ENCODE assay signal across 18 mouse cellular contexts in the genomic region with DNA sequence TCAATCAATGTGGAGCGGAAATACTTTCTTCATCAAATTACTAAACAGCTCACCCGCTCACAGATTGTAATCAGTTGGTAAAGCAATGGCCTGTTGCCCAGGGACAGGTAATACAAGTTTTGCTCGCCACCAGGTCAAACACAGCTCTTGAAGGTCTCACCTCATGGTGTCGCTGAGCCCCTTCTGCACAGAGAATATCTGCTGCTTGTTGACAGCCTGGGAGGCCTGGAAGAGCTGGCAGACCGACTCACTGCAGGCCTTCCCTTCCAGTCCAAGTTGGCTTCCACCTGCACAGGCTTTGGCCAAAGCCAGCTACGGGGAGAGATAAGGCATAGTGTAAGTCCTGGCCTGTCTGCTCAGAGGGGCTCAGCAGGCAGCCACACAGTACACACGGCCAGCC. TPM values are rescaled to one million over a fixed set of nuclear protein-coding genes. Genes with fewer than 3 reads are reported as not detected.
DNase-seq lines count a peak whose midpoint lies in the region; ATAC-seq and TF ChIP-seq lines count a peak whose summit lies in the region.
"Had no signal": no experiment of that assay in that cellular context is flagged by ENCODE, and none has a peak within 500 bp of the region (broad histone marks: within the 10 kb centered on the region; RNA-seq: fewer than 3 reads in every experiment).

No protein-coding gene starts in this region.

- H3K36me3 ChIP-seq in liver, embryonic 16.5 days (ENCODE audit: control insufficient read depth, insufficient read depth), result peaks cover 97% of the 10 kb centered on the region
- peaks cover 100% of the 10 kb centered on the region for H3K36me3 ChIP-seq in liver, embryonic 12.5 days
- peaks cover 32% of the 10 kb centered on the region for H3K36me3 ChIP-seq in stomach, postnatal 0 days (ENCODE audit: control insufficient read depth, insufficient read depth, low read length)

- H3K27ac ChIP-seq in liver, embryonic 16.5 days (ENCODE audit: low read length), result no peak overlapping the region
- H3K27ac ChIP-seq in liver, embryonic 12.5 days, result no peak overlapping the region
- no peak overlapping the region for H3K27ac ChIP-seq in cerebellum, adult 2 months (ENCODE audit: insufficient read depth, low read length)
- H3K27ac ChIP-seq in stomach, postnatal 0 days (replicated peaks), result no peak overlapping the region
- H3K27ac ChIP-seq: hindbrain, postnatal 0 days; left cerebral cortex, adult 2 months; limb, embryonic 13.5 days; midbrain, embryonic 15.5 days had no signal

- no peak overlapping the region for H3K4me2 ChIP-seq in liver, embryonic 16.5 days (ENCODE audit: low read depth, low read length)
- H3K4me2 ChIP-seq in liver, embryonic 12.5 days, result no peak overlapping the region
- no peak overlapping the region for H3K4me2 ChIP-seq in stomach, postnatal 0 days (replicated peaks; ENCODE audit: low read depth)
- H3K4me2 ChIP-seq: limb, embryonic 13.5 days; lung, embryonic 14.5 days; midbrain, embryonic 15.5 days had no signal

- H3K9ac ChIP-seq in liver, embryonic 16.5 days (ENCODE audit: low read depth, low read length), result no peak overlapping the region
- no peak overlapping the region for H3K9ac ChIP-seq in liver, embryonic 12.5 days
- no peak overlapping the region for H3K9ac ChIP-seq in stomach, postnatal 0 days (ENCODE audit: low read length)
- H3K9ac ChIP-seq: limb, embryonic 13.5 days; lung, embryonic 14.5 days; midbrain, embryonic 15.5 days had no signal

- TF ChIP-seq POLR2A in cerebellum, adult 2 months (IDR thresholded peaks at IDR 0.05; ENCODE audit: borderline replicate concordance, insufficient read depth, low read length), result no peak

- no peak overlapping the region for H3K4me3 ChIP-seq in liver, embryonic 16.5 days (ENCODE audit: low read depth, low read length)
- H3K4me3 ChIP-seq in liver, embryonic 12.5 days, result no peak overlapping the region
- H3K4me3 ChIP-seq in cerebellum, adult 2 months (replicated peaks; ENCODE audit: insufficient read depth, low read depth, low read length), result no peak overlapping the region
- no peak overlapping the region for H3K4me3 ChIP-seq in stomach, postnatal 0 days (ENCODE audit: low read depth, low read length)
- H3K4me3 ChIP-seq: left cerebral cortex, adult 2 months; limb, embryonic 13.5 days; midbrain, embryonic 15.5 days had no signal

- 92% methylated on average over 7 of the region's 7 CpGs for WGBS in liver, embryonic 16.5 days (ENCODE audit: insufficient replicate concordance)
- 93% methylated on average over 7 of the region's 7 CpGs for WGBS in liver, embryonic 12.5 days (ENCODE audit: insufficient replicate concordance)
- 21% methylated on average over 7 of the region's 7 CpGs for WGBS in cerebellum, adult 2 months
- WGBS in stomach, postnatal 0 days, result 92% methylated on average over 7 of the region's 7 CpGs

- no peaks in the 10 kb centered on the region for H3K27me3 ChIP-seq in liver, embryonic 16.5 days (ENCODE audit: control insufficient read depth, insufficient read depth, low read depth, low read length)
- no peaks in the 10 kb centered on the region for H3K27me3 ChIP-seq in liver, embryonic 12.5 days (replicated peaks)
- no peaks in the 10 kb centered on the region for H3K27me3 ChIP-seq in cerebellum, adult 2 months (ENCODE audit: control insufficient read depth, insufficient read depth, low read length)
- no peaks in the 10 kb centered on the region for H3K27me3 ChIP-seq in stomach, postnatal 0 days (ENCODE audit: control insufficient read depth, insufficient read depth, low read length)
- H3K27me3 ChIP-seq: limb, embryonic 13.5 days; midbrain, embryonic 15.5 days had no signal

- H3K9me3 ChIP-seq in liver, embryonic 16.5 days (replicated peaks; ENCODE audit: control insufficient read depth, low read length), result no peaks in the 10 kb centered on the region
- H3K9me3 ChIP-seq in liver, embryonic 12.5 days (replicated peaks), result no peaks in the 10 kb centered on the region
- no peaks in the 10 kb centered on the region for H3K9me3 ChIP-seq in stomach, postnatal 0 days (ENCODE audit: control insufficient read depth, low read length)
- H3K9me3 ChIP-seq: limb, embryonic 13.5 days; midbrain, embryonic 15.5 days had no signal

- intact Hi-C loops in heart, postnatal 36 days (cut with DNase I), result loop anchor here (5.0 kb wide), 1 partner anchor 70 kb away; no protein-coding TSS in a partner anchor

- TF ChIP-seq EP300 in stomach, postnatal 0 days (optimal IDR thresholded peaks at IDR 0.05), result no peak

- peak; percentile 74 to 88 for DNase-seq in cerebellum, adult 2 months
- peak; percentile 79 to 85 for DNase-seq in cerebellum, postnatal 25 days
- peak; percentile 16 to 29 for DNase-seq in heart, postnatal 36 days
- DNase-seq in stomach, postnatal 0 days (ENCODE audit: low spot score), result no peak
- DNase-seq: adrenal gland, adult 2 months; embryo, embryonic 11 days; kidney, adult 18-20 months; lung, embryonic 14.5 days; right cerebral cortex, adult 18-20 months; thymus, postnatal 25 days had no signal

- peak; percentile 16; the same call in 1 of the 2 replicates for ATAC-seq in liver, embryonic 16.5 days (ENCODE audit: low read depth)
- no peak for ATAC-seq in liver, embryonic 12.5 days
- no peak for ATAC-seq in megakaryocyte, adult 5-6 weeks (ENCODE audit: poor library complexity, severe bottlenecking)
- ATAC-seq in stomach, postnatal 0 days (ENCODE audit: low FRiP score, low TSS enrichment), result no peak
- ATAC-seq: forebrain, embryonic 14.5 days; hindbrain, postnatal 0 days; midbrain, embryonic 15.5 days had no signal

- peak; percentile 67 for TF ChIP-seq CTCF in cerebellum, adult 2 months (IDR thresholded peaks at IDR 0.05; ENCODE audit: borderline replicate concordance, insufficient read depth, low read depth, low read length)
- TF ChIP-seq CTCF in stomach, postnatal 0 days (IDR thresholded peaks at IDR 0.05; ENCODE audit: low read depth), result no peak

- no peaks in the 10 kb centered on the region for H3K4me1 ChIP-seq in liver, embryonic 16.5 days (ENCODE audit: control insufficient read depth, low read depth, low read length)
- no peaks in the 10 kb centered on the region for H3K4me1 ChIP-seq in liver, embryonic 12.5 days
- 0 out of 2 replicates have a peak, but pooled peaks cover 3% of the 10 kb centered on the region for H3K4me1 ChIP-seq in cerebellum, adult 2 months (ENCODE audit: control insufficient read depth, insufficient read depth, low read length)
- H3K4me1 ChIP-seq in stomach, postnatal 0 days (replicated peaks; ENCODE audit: control insufficient read depth, insufficient read depth), result no peaks in the 10 kb centered on the region
- H3K4me1 ChIP-seq: limb, embryonic 13.5 days; midbrain, embryonic 15.5 days had no signal

RNA-seq across cellular contexts. Expression of a gene that starts 14.4 kb away (rescaled TPM):
- polyA plus RNA-seq in liver, embryonic 16.5 days (2015; fragmentation: Nextera tagmentation; extraction: Ambion mirVana), result 72.1 and 75.2 TPM in 2 replicates
- polyA plus RNA-seq in liver, embryonic 12.5 days (2016; fragmentation: Nextera tagmentation; extraction: Ambion mirVana), result 93.7 and 95.4 TPM in 2 replicates
- 3.6 and 4.1 TPM in 2 replicates for polyA plus RNA-seq in cerebellum, adult 2 months (2012; rRNA removed)
- 1 to 10 TPM in 1 of 2 experiments, under 1 TPM in 1; 0.92 to 1.1 TPM for total RNA-seq in heart, postnatal 36 days (2021)
- 34.1 and 35.1 TPM in 2 replicates for total RNA-seq in megakaryocyte, adult 5-6 weeks (2015)
- 40.4 and 49.4 TPM in 2 replicates for total RNA-seq in megakaryocyte, adult 5-6 weeks (2017)
- polyA plus RNA-seq in stomach, postnatal 0 days (2015; fragmentation: Nextera tagmentation; extraction: Ambion mirVana), result 8.7 and 11.8 TPM in 2 replicates

RNA-seq across cellular contexts. Expression of a gene that starts 16.3 kb away (rescaled TPM):
- polyA plus RNA-seq in liver, embryonic 16.5 days (2015; fragmentation: Nextera tagmentation; extraction: Ambion mirVana), result 7.1 and 7.4 TPM in 2 replicates
- 12.3 and 12.6 TPM in 2 replicates for polyA plus RNA-seq in liver, embryonic 12.5 days (2016; fragmentation: Nextera tagmentation; extraction: Ambion mirVana)
- 27.3 and 28.4 TPM in 2 replicates for polyA plus RNA-seq in cerebellum, adult 2 months (2012; rRNA removed)
- total RNA-seq in heart, postnatal 36 days (2021), result 1 to 10 TPM; 2.1 to 3.2 TPM
- 6.6 and 7.8 TPM in 2 replicates for total RNA-seq in megakaryocyte, adult 5-6 weeks (2015)
- total RNA-seq in megakaryocyte, adult 5-6 weeks (2017), result 12.3 and 13.5 TPM in 2 replicates
- polyA plus RNA-seq in stomach, postnatal 0 days (2015; fragmentation: Nextera tagmentation; extraction: Ambion mirVana), result 4.8 and 6.1 TPM in 2 replicates

RNA-seq across cellular contexts. Expression of a gene that starts 27.6 kb away (rescaled TPM):
- polyA plus RNA-seq in liver, embryonic 16.5 days (2015; fragmentation: Nextera tagmentation; extraction: Ambion mirVana), result 0.65 and 0.78 TPM in 2 replicates
- 2.1 and 2.7 TPM in 2 replicates for polyA plus RNA-seq in liver, embryonic 12.5 days (2016; fragmentation: Nextera tagmentation; extraction: Ambion mirVana)
- polyA plus RNA-seq in cerebellum, adult 2 months (2012; rRNA removed), result 3.8 and 4.5 TPM in 2 replicates
- under 1 TPM; 0.58 to 0.68 TPM for total RNA-seq in heart, postnatal 36 days (2021)
- total RNA-seq in megakaryocyte, adult 5-6 weeks (2015), result 0.11 TPM in 1 of 2 replicates, not detected in the other
- total RNA-seq in megakaryocyte, adult 5-6 weeks (2017), result 0.08 TPM in 1 of 2 replicates, not detected in the other
- polyA plus RNA-seq in stomach, postnatal 0 days (2015; fragmentation: Nextera tagmentation; extraction: Ambion mirVana), result 2.8 and 3.1 TPM in 2 replicates

RNA-seq across cellular contexts. Expression of a gene that starts 31.6 kb away (rescaled TPM):
- 7.0 and 7.4 TPM in 2 replicates for polyA plus RNA-seq in liver, embryonic 16.5 days (2015; fragmentation: Nextera tagmentation; extraction: Ambion mirVana)
- 11.1 and 11.9 TPM in 2 replicates for polyA plus RNA-seq in liver, embryonic 12.5 days (2016; fragmentation: Nextera tagmentation; extraction: Ambion mirVana)
- 45.6 and 50.3 TPM in 2 replicates for polyA plus RNA-seq in cerebellum, adult 2 months (2012; rRNA removed)
- 1 to 10 TPM; 8.4 to 9.4 TPM for total RNA-seq in heart, postnatal 36 days (2021)
- 5.5 and 11.8 TPM in 2 replicates for total RNA-seq in megakaryocyte, adult 5-6 weeks (2015)
- 4.0 and 4.6 TPM in 2 replicates for total RNA-seq in megakaryocyte, adult 5-6 weeks (2017)
- 1.4 and 1.5 TPM in 2 replicates for polyA plus RNA-seq in stomach, postnatal 0 days (2015; fragmentation: Nextera tagmentation; extraction: Ambion mirVana)
